Mouse (Mus musculus): ENCODE measurements around the gene Ly6g5b. TPM values are rescaled to one million over a fixed set of nuclear protein-coding genes. Genes with fewer than 3 reads are reported as not detected.

The Ly6g5b gene
- total RNA-seq, 4 experiments from 2014 or later, result 0.38 to 0.91 (median 0.40) TPM; not detected in 1

DNA sequence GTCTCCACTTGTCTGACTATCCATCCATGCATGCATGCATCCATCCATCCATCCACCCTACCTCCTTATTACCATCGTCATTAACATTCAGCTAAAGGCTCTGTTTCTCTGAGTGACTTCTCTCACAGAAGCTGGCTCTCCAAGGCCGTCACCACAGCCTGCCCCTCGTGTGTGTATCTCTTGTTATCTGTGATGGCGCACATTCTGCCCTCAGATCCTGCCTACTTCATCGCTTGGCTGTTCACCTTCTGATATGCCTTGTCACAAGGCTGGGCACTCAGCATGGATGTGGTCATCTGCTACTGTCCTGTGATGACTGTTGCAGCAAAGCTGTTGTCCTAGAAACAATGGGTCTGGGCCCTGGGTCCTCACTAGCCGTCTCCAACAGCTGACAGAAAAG is 10.5 kb downstream of the Ly6g5b start:
- DNase-seq, result no peak

DNA sequence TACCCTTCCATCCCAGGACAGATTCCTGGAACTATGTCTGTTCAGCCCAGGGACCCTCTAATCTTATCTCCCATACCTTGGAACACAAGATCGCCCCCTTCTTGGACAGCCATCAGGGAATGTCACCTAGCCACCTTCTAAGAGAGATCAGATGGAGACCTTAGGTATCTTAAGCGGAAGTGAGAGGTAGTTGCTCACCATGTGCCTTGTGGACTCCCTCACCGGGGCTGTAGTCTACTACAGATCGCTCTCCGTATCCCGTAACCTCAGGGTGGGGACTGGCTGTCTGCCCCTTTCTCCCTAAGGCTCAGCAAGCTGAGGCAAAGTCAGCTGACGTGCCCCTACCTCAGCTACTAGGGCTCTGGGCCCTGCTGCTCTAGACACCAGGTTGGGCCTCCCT is 11.1 kb downstream of the Ly6g5b start:
- DNase-seq, result no peak

DNA sequence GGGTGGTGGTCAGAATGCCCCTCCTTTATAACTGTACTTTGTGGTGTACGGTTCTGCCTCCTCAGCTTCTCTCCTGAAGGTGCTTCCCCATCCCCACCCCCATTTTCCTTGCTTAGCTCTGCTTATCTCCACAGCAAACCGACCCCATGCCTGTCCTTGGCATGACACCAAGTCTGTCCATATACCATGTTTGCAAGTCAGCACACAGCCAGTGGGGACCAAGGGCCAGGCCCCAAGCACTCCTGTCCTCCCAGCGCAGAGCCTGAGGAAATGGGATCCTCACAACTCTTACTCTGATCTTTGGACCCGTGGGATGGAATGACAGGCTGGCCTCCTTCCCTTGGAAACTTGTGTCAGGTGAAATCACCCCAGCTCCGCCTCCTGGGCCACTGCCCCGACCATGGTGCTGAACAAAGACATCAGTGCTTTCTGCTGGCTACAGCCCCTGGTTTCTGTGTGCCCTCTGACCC is 12.0 kb downstream of the Ly6g5b start:
- DNase-seq, result no peak

DNA sequence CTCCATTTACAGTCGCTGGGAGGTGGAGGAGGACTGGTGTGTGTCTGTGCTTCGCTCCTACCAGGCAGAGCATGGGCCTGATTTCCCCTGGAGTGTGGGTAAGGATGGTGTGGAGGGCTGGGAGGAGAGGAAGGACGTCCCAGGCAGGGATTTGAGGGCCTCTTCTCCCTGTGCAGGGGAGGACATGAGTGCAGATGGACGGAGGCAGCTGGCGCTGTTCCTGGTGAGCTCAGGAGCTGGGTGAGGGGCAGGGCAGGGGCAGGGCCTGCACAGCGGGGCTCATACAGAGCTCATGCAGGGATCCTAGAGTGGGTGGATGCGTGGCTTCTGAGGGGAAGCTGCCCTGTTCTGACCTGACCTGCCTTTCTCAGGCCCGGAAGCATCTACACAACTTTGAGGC is 12.9 kb downstream of the Ly6g5b start:
- DNase-seq, result no peak

DNA sequence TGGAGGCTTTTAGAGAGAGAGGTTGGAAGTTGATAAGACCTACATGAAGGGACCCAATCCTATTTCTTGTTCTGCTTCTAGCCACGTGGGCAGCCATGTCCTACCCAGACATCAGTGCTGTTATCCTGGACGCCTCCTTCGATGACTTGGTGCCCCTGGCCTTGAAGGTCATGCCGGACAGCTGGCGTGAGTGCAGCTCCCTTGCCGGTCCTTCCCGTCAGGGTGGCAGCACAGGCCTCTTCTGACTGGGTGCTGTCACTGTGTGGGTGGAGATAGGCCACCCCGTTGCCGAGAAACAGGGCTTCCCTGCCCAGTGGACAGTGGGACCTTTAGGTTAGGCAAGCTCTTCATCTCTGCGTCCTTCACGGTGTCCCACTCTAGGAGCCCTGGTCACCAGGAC is 14.1 kb downstream of the Ly6g5b start:
- DNase-seq, result no peak

DNA sequence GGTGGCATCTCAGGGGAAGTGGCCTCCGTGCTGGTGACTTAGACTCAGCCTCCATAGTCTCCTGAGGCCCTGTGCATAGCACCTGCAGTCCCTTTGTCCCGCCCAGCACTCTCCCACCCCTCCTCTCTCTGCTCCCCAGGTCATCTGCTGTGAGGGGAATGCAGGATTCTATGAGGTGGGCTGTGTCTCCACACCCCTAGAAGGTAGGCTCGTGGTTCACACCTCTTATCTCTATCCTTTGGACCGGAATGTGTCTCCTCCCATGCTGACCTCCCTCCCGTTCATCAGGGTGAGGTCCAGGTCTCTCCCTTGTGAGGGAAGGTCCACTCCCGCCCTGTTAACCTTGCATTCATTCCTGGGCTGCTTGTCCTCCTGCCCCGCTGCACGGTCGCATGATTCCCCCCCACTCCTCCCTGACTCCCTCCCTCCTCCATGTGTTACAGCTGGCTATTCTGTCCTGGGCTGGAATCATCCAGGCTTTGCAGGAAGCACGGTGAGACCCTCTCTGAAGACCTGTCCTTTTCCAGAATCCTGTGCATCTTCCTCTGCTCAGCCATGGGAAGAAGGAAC is 14.9 kb downstream of the Ly6g5b start:
- DNase-seq, result no peak

DNA sequence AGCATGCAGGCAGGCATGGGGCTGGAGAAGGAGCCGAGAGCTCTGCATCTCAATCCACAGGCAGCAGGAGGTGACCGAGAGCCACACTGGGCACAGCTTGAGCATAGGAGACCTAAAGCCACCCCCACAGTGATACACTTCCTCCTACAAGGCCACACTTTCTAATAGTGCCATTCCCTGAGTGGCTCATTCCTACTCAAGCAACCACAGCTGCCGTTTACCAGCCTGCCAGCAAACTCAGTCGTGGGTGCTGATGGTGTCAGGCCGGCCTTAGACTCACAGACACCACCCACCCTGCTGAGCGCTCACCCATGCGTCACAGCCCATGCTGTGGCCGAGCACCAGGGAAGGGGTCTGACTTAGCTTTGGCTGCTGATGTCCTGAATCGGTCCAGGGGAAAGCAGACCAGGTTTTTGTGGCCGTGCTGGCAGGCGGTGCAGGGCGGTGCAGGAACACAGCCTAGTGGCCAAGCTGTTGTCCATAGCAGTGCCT is 18.0 kb downstream of the Ly6g5b start:
- DNase-seq, result no peak

DNA sequence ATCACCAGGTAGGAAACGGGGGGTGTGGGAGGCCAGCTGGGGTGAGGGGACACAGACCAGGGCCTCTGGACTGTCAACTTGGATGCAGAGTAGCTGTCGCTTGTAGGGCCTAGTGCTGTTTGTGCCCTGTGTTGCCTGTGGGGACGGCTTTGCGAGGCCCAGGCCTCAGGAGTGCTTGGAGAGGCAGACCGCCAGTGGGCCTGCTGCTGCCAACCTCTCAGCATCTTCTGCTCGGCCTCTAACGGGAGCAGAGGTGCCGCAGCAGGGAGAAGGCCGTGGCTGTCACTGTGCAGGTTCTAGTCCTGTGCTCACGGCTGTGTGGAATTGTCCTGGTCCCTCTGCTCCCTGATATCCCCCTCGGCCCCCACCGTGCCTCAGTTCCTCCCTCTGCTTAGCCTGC is 18.6 kb downstream of the Ly6g5b start:
- no peak for DNase-seq

DNA sequence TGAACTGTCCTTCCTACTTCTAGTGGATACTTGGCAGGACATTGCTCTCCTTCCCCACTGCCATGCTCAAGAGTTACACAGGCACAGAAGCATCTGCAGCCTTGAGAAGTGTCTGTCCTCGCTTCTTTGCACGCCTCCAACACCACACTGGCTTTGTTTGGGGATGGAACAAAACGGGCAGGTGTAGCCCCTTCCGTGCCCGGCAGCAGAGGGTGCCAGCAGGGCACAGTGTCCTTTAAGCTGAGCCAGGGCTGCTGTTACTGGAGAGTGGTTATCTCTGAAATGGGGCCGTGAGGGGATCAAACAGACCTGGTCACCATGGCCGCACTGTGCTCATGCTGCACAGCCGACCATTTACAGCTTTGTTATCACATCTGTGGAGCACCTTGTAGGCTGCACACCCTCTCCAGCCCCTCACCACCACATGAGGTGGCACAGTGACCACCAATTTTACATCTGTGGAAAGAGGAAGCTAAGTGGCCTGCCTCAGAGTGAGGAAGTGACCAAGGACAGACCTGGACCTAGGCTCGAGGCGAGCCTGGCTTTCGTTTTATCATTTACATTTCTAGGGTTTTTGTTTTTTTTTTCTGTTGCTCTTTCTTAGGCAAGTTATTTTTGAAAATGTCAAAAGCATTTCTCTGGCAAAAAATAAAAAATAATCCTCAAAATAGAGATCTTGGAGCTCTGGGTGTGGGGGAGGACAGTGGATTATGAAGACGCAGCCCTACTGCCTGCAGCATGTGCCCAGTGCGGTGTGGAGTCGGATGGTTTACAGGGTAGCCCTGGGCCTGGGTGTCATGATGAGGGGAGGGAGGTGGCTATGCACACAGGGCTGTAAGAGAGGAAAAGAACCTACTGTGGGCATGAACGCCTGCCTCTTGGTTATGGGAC is 20.5 kb downstream of the Ly6g5b start:
- DNase-seq, result no peak

DNA sequence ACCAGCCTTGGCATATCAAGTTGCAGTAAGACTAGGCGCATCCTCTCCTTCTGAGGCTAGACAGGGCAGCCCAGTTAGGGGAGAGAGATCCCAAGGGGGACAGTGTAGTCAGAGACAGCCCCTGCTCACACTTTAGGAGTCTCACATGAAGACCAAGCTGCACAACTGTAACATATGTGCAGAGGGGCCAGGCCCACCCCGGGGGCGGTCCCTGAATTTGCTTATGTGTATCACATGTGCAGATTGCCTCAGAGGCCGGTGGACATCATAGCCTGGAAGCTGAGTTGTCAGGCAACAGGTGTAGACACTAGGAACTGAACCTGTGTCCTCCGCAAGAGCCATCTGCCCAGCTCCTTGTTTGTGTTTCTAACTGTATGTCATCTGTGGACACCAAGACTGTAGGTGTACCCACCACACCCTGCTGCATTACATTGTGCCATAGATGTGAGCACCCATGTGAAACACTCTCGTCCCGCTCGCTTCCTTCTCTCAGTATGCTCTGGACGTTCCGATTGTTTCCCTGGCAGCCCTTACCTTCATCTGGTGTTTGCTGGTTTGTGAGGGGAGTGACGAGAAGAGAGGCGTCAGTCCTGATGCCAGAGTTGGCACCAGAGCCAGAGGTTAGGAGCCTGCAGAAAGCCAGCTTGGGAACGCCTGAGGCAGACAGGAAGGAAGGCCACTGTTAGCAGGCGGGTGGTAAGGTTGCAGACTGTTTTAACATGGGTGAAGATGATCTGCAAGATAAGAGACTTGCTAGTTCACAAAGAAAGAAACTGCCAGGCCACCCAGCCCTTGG is 22.6 kb downstream of the Ly6g5b start:
- no peak for DNase-seq

DNA sequence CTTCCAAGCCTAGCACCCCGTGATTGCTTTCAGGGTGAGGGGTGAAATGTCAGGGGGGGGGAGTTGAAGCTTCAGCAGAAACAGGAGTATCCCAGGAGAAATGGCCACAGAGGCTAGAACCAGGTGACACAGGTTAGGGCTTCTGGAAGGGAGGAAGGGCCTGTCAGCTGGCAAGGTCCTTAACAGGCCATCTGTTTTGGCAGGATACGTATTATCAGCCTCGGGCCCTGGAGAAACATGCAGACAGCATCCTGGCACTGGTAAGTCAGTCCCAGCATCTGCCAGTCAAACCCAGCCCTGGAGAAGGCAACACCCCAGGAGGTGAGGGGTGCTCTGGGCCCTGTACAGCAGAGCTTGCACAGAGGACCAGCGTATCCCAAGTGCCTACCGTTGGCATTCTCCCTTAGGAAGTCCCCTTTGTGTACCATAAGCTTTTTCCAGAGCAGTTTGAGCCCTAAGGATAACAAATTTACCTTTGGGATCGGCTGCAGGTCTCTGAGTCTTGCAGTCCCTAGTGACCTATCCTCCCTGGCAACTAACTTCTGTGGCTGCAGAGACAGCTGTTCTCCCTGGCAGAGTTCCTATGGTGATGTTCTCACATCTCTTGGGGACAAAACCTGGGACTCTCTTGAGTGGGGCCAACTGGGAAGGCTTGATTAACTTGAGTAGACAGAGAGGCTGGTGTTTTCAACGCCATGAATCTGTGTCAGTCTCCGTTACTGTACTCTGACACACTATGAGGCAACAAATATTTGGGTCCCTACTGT is 24.9 kb downstream of the Ly6g5b start:
- peak; percentile 33 for DNase-seq

DNA sequence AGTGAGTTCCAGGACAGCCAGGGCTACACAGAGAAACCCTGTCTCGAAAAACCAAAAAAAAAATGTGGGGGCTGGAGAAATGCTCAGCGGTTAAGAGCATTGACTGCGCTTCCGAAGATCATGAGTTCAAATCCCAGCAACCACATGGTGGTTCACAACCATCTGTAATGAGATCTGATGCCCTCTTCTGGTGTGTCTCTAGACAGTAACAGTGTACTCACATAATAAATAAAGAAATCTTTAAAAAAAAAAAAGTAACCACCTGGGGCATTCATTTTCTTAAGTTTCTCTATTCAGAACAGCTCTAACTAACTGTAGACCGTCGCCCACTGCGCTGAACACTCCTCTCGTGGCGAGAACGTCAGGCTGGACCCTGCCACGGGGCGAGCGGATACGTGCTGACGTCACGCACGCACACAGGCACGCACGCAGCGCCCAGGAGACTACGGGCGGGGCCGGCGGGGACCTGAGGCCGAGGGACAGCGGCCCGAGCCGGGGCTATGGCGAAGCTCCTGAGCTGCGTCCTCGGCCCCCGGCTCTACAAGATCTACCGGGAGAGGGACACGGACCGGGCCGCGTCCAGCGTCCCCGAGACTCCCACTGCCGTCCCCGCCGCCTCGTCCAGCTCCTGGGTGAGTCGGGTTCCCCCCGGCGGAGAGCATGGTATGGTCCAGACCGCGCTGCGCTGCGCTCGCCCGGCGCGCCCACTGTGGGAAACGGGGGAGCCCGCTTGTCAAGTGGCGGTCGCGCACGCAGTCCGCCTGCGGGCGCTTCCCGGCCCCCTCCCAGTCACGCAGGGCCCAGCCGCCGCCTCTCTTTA is 26.2 kb downstream of the Ly6g5b start, which contains the start of gene Abhd16a:
Gene Abhd16a, plus strand, starts transcription at position 439 of the 820 bp plus-strand sequence.
- DNase-seq, result peak; percentile 90

DNA sequence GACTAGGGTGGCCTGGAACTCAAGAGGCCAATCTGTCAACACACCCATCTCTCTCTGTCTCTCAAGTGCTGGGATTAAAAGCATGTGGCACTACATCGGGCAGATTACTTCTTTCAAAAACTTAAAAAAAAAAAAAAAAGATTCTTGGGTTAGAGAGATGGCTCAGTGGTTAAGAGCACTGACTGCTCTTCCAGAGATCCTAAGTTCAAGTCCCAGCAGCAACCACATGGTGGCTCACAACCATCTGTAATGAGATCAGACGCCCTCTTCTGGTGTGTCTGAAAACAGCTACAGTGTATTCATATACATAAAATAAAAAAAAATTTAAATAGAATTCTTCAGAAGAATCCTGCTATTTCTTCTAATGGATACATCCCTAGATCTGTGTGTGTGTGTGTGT is 27.1 kb downstream of the Ly6g5b start:
- no peak for DNase-seq

DNA sequence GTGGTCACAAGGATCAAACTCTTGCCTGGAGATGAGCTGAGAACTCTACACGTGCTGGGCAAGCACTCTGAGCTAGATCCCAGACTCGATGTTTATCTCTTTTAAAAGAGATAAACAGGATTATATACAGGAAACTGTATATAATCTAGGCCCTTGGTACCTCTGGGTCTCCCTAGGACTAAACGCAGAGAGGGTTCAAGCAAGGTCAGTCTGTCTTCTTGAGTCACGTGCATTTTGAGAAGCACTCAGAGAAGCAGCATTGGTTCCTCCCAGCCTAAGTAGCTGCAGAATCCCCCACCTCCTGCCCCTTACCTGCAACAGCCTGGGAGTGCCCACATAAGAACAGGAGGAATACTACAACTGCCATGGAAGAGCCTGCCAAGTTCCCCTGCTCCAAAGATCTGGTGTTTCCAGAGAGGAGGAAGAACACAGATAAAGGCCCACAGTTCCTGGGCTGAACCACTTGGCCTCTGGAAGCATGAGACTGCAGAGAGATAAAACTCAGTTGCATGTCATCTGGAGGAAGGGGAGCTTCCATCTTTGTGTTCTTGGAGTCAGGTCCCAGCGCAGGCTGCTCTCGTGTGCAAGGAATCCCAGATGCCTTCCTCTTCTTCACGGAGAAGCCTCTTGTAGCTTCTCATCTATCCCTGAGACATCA is 29.9 kb downstream of the Ly6g5b start, which contains the start of gene Ly6g6f:
Gene Ly6g6f, minus strand, starts transcription at position 403 of the 658 bp plus-strand sequence.
- DNase-seq, result no peak

DNA sequence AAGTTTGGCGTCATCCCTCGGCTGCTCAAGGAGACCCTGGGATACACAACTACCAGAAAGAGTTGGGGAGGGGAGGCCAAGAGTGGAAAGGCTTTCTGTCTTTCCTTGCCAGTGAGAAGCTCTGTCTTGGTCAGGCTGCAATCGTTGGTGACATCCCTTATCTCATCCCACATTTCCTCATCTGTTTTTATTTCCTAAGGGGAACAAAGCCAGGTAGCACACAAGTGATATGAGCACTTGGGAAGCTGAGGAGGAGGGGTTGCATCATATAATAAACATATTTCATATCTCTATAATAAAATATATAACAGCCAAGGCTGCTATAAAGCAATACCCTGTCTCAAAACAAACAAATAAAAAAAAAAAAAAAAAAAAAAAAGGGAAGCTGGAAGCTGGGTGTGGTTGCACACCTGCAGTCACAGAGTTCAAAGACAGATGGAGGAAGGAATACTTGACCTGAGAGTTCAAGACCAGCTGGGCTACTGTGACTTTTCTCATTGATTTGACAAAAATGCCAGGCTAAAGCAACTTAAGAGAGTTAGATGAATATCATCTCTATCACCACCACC is 31.2 kb downstream of the Ly6g5b start:
- DNase-seq, result no peak

DNA sequence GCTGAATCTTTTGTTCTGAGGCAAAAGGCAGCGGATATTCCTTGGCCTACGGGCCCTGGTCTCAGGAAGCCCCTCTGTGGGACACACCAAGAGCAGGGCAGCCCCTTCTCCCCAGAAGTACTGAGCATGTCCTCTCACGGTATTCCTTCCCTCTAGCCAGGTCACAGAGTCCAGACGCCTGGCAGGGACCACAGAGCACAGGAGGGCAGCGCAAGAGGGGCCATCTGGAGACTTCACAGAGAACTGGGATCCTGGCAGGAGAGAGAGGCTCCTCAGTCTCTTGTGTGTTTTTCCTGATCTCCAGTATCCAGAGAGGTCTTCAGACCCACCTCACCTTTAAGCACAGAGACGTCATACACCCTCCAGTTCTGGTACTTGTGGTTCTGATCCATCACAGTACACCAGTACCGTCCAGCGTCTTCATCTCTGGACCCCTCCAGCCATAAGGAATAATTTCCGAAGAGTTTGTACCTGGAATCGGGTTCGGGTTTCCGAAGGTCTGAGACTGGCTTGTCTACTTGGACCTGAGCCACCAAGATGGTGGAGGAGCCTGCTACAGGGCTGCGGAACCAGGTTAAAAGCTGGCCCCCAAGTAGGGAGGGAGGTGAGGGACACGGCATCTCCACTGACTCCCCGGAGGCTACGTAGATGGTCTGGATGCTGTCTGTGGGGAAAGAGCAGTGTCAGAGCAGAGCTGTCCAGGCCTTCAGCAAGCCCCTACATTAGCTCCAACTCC is 32.2 kb downstream of the Ly6g5b start:
- no peak for DNase-seq

DNA sequence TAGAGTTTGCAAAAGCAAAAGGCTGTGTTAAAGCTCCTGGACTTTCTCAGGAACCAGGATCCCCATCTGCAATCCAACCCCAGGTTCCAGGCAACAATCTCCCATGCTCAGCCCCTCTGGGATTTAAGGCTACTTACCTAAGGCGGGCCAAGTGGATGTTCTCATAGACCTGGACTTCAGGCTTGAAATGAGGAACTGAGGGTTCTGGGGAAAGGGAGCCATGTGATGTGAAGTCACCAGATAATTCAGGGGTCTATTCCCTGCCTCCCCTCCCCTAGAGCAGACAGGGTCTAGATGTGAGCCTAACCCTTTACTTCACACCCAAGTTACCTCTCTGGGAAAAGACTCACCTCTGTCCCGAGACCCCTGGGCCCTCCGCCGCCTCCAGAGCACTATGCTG is 34.5 kb downstream of the Ly6g5b start:
- no peak for DNase-seq

DNA sequence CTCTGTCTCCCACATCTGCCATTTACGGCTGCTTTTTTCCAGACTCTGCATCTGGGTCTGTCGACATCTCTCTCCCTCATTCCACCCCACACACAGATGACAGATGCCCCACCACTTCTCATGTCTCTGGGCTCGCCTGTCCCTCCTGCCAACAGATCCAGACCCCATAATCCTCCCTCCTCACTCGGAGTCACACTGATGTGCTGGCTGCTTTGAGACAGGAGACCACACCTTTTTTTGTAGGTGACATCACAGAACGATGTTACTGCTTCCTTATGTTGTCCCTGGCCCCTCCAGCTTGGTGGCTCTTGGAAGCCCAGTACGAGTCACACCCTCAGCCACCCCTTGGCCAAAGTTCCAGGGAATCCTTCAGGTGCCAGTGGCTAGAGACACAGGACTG is 35.0 kb downstream of the Ly6g5b start:
- DNase-seq, result no peak

DNA sequence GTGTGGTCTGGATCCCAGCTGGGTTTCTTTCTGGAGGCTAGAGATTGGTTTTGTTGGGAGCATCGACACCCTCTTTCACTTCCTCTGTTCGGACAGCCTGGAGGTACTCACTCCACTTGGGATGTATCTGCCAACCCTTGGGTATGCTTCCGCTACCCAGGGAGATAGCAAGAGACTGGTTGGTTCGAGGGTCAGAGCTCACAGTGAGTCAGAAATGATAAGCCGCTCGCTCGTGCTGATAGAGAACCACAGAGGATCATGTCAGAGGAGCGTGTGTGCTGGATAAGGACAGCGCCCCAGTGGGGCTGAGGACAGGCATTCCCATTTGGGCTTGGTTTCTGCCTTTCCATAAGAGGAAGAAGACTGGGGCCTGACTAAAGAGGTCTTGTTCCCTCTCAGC is 35.5 kb downstream of the Ly6g5b start:
- no peak for DNase-seq
